Mouse (Mus musculus): ENCODE results near the gene Jazf1.

GRCm38 (mm10) chr6:52817203-52817874, 251.1 kb downstream of the Jazf1 start:
- no peak for TF ChIP-seq CTCF (IDR thresholded peaks at IDR 0.05 in 2 of 3, conservative IDR thresholded peaks at IDR 0.05 in 1 of 3; ENCODE audit: control insufficient read depth in 1 of 3, insufficient read depth in 1 of 3, low read depth in 2 of 3, low read length in 3 of 3, poor library complexity in 1 of 3, severe bottlenecking in 1 of 3)
- TF ChIP-seq SIN3A (IDR thresholded peaks at IDR 0.05; ENCODE audit: low read length): no peak
- TF ChIP-seq TCF12 (IDR thresholded peaks at IDR 0.05; ENCODE audit: low read depth, low read length): no peak
